Mouse (Mus musculus) right cerebral cortex, postnatal 10 days (tissue): Measurements from ENCODE around the gene Fbxw2.
"Not testable (repeated sequence)": the region's sequence is repeated elsewhere in the genome, so short reads cannot be mapped to it uniquely, and the experiment has no call there.

ENCODE experiments used
- DNase-seq, 2 experiments: peaks; one replicate each; pipeline ENCODE4 v3.0.0; 2021; ENCODE audit warnings: low spot score in 2 of 2

Gene Fbxw2

GRCm38 (mm10) chr2:34812706-34813105 is 13.4 kb downstream of the Fbxw2 start:
- no peak for DNase-seq

- no peak for DNase-seq
Observed at GRCm38 (mm10) chr2:34810775-34811174, 15.3 kb downstream of the Fbxw2 start.

- DNase-seq: no peak
Observed at GRCm38 (mm10) chr2:34809568-34809967, 16.5 kb downstream of the Fbxw2 start.

- DNase-seq: no peak
Observed at GRCm38 (mm10) chr2:34808057-34808456, 18.1 kb downstream of the Fbxw2 start.

GRCm38 (mm10) chr2:34805364-34805950 is 20.7 kb downstream of the Fbxw2 start:
- DNase-seq: no peak

- no peak for DNase-seq
Observed at GRCm38 (mm10) chr2:34804815-34805214, 21.3 kb downstream of the Fbxw2 start.

GRCm38 (mm10) chr2:34804172-34804571 is 21.9 kb downstream of the Fbxw2 start:
- DNase-seq: no peak

GRCm38 (mm10) chr2:34803746-34804145 is 22.4 kb downstream of the Fbxw2 start:
- no peak for DNase-seq

- DNase-seq: peak; percentile 51 to 61
Observed at GRCm38 (mm10) chr2:34802565-34803245, 23.4 kb downstream of the Fbxw2 start.

- DNase-seq: peak; percentile 99
Observed at GRCm38 (mm10) chr2:34801516-34802482, 24.3 kb downstream of the Fbxw2 start.

GRCm38 (mm10) chr2:34800371-34800770 is 25.7 kb downstream of the Fbxw2 start:
- no peak for DNase-seq

GRCm38 (mm10) chr2:34799357-34800256 is 26.5 kb downstream of the Fbxw2 start, which contains the start of gene Rabepk:
Gene Rabepk, minus strand, starts transcription at chr2:34799912.
- peak; percentile 78 to 83 for DNase-seq

GRCm38 (mm10) chr2:34795426-34795825 is 30.7 kb downstream of the Fbxw2 start:
- DNase-seq: no peak

GRCm38 (mm10) chr2:34794511-34794910 is 31.6 kb downstream of the Fbxw2 start:
- DNase-seq: no peak

- DNase-seq: not testable (repeated sequence)
Observed at GRCm38 (mm10) chr2:34792543-34792942, 33.6 kb downstream of the Fbxw2 start.

GRCm38 (mm10) chr2:34790282-34790681 is 35.8 kb downstream of the Fbxw2 start:
- DNase-seq: no peak

- no peak for DNase-seq
Observed at GRCm38 (mm10) chr2:34784085-34784484, 42.0 kb downstream of the Fbxw2 start.

- no peak for DNase-seq
Observed at GRCm38 (mm10) chr2:34783064-34784020, 42.8 kb downstream of the Fbxw2 start.

- DNase-seq: no peak
Observed at GRCm38 (mm10) chr2:34777237-34777868, 48.8 kb downstream of the Fbxw2 start.

- no peak for DNase-seq
Observed at GRCm38 (mm10) chr2:34774493-34774892, 51.6 kb downstream of the Fbxw2 start.
